Mouse (Mus musculus): ENCODE measurements around the gene Neu3.

DNA sequence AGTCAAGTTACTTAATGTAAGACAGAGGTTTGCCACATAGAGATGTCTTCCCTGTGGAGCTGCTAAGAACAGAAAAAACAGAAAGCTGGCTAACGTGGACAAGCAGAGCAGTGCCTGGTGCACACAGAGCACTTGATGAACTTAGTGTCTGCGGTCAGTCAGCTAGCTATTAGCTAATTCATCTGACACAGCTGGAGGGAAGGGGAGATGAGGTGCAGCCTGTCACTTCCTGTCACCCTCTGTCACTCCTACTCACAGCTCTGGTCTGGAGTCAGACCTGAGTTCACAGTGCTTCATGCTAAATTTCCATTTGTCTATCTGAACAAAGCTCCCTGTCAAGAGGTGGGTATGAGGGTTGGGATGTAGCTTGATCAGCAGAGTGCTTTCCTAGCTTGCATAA lies 34.1 kb downstream of the Neu3 start:
- TF ChIP-seq CTCF (IDR thresholded peaks at IDR 0.05; ENCODE audit: low read depth), result no peak
- TF ChIP-seq EP300 (IDR thresholded peaks at IDR 0.05; ENCODE audit: low read depth), result no peak
